Mouse (Mus musculus): ENCODE measurements around the gene Depdc5.
"Not testable (repeated sequence)": the region's sequence is repeated elsewhere in the genome, so short reads cannot be mapped to it uniquely, and the experiment has no call there.

Depdc5 gene

GRCm38 (mm10) chr5:33032036-33032773 lies 168.7 kb downstream of the Depdc5 start:
- DNase-seq (ENCODE audit: low spot score), result no peak

DNA sequence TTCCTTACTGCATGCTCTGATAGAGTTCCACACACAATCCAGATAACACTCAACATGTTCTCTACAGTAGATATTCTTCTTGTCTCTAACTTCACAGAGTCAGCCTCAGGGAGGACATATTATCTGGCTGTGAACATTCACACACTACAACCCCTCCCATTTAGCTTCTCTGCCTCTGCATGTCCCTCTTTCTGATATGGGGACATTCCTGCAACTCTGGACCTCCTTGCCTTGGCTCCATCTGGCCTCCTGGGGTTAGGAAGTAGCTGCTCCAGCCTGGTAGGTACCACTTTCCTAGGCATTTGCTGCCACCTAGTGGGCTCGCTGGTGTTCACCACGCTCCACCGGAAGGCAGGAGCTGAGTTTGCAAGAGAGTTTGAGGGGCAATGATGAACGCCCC lies 169.6 kb downstream of the Depdc5 start:
- DNase-seq (ENCODE audit: low spot score), result no peak

- not testable (repeated sequence) for DNase-seq (ENCODE audit: low spot score)
Measured at GRCm38 (mm10) chr5:33033633-33034032, 170.1 kb downstream of the Depdc5 start.

GRCm38 (mm10) chr5:33034100-33034499 lies 170.6 kb downstream of the Depdc5 start:
- no peak for DNase-seq (ENCODE audit: low spot score)

DNA sequence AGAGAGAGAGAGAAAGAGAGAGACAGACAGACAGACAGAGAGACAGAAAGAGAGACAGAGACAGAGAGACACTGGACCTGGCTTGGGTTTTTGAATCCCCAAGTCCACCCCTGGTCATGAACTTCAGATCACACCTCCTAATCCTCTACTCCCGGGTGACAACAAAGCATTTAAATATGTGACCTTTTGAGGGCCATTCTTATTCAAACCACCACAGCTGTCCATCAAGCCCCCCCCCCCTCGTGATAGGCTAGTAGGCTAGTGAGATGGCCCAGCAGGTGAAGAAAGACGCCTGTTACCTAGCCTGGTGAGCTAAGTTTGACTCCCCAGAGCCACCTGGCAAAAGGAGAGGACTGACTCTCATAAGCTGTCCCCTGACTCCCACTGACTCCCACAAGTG lies 171.4 kb downstream of the Depdc5 start:
- DNase-seq (ENCODE audit: low spot score), result no peak

DNA sequence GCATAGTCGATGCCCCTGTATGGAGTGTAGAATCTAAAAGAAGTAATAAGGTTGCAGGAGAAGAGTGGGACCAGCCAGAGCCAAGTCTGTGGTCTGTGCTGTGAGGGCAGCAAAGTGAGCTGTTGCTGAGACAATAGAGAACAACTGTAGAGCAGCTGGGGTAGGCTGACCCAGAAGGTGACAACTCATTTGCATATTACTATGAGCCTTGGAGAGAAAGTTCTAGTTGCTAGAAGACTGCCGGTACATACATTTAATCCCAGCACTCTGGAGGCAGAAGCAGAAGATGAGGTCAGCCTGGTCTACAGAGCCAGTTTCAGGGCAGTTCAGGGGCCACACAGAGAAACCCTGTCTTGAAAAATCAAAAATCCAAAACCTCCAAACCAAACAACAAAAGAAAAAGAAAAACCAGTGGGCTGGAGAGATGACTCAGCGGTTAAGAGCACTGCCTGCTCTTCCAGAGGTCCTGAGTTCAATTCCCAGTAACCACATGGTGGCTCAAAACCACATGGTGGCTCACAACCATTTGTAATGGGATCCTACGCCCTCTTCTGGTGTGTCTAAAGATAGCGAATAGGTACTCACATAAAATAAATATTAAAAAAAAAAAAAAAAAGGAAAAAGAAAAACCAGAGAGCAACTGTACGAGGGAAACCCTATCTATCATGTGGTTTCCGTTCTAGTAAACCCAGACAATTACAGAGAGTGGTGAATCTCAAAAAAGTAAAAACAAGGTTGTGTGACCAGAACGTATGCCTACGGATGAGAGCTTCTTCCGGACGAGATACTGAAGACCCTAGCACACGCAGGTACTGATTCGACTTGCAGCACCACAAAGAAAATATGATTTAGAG lies 175.4 kb downstream of the Depdc5 start:
- DNase-seq (ENCODE audit: low spot score), result no peak

DNA sequence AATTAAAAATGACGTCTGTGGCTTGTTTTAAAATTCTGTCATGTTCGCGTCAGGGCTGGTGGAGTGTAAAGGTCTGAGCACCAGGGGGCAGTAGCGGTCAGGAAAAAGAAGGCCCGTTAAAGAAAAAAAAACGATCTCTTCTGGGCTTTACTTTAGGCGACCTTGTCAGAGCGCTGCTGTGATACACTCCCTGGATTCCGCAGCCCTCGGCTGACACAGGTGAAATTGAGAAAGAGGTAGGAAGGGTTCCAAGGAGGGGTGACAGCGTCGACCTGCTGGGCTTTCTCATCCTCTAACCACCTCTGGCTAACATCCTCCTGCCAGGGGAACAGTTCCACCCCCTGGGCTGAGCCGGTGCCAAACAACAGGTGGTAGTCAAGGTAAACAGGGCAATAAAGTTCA lies 176.0 kb downstream of the Depdc5 start:
- DNase-seq (ENCODE audit: low spot score), result no peak

DNA sequence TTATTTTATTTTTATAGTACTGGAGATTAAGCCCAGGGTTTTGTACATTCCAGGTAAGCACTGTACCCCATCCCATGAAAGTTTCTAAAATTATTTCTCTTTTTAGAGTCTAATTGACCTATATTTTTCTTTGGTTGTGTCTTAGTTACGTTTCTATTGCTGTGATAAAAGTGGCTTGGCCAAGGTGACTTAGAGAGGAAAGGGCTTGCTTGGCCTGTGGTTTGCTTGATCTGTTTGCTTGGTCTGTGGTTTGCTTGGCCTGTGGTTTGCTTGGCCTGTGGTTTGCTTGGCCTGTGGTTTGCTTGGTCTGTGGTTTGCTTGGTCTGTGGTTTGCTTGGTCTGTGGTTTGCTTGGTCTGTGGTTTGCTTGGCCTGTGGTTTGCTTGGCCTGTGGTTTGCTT lies 177.2 kb downstream of the Depdc5 start:
- not testable (repeated sequence) for DNase-seq (ENCODE audit: low spot score)

- DNase-seq (ENCODE audit: low spot score), result no peak
Measured at GRCm38 (mm10) chr5:33043397-33043796, 179.9 kb downstream of the Depdc5 start.
